Comparison of ENCODE assay signal across 11 mouse cellular contexts in the genomic region with DNA sequence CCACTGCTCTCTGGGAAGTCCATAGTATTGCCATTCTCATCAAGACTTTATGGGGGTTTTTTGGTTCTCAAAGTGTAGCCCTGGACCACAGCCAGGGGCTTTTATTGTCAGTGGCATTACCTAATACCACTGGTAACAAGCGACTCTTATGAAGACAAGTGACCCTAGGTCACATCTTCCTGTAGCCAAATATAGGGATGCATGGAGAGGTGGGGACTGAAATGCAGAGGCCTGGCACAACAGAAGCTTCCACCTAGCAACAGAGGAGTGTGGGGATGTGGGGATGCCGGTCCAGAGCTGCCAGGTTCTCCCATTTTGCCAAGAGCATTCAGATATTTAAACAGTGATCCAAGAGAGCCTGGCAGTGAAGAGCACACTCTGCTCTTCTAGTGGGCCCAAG.
"Had no signal": no experiment of that assay in that cellular context is flagged by ENCODE, and none has a peak within 500 bp of the region (broad histone marks: within the 10 kb centered on the region; RNA-seq: fewer than 3 reads in every experiment).

No protein-coding gene starts in this region.

- H3K9me3 ChIP-seq: kidney, embryonic 15.5 days; limb, embryonic 13.5 days; midbrain, embryonic 15.5 days had no signal

- ATAC-seq: midbrain, embryonic 15.5 days had no signal

- H3K27me3 ChIP-seq: limb, embryonic 13.5 days had no signal

- H3K4me3 ChIP-seq: kidney, embryonic 15.5 days; limb, embryonic 13.5 days; midbrain, embryonic 15.5 days had no signal

- DNase-seq: kidney, adult 2 months; kidney, postnatal 14 days; left cerebral cortex, postnatal 4 days; lung, adult 18-20 months; lung, postnatal 14 days; thymus, postnatal 4 days had no signal

- H3K9ac ChIP-seq: kidney, embryonic 15.5 days; limb, embryonic 13.5 days; liver, embryonic 14.5 days; midbrain, embryonic 15.5 days had no signal

- H3K4me2 ChIP-seq: kidney, embryonic 15.5 days; limb, embryonic 13.5 days; midbrain, embryonic 15.5 days had no signal

- H3K4me1 ChIP-seq: midbrain, embryonic 15.5 days had no signal

- H3K27ac ChIP-seq: kidney, embryonic 15.5 days; limb, embryonic 13.5 days; liver, embryonic 14.5 days; midbrain, embryonic 15.5 days; stomach, postnatal 0 days had no signal

- H3K36me3 ChIP-seq: kidney, embryonic 15.5 days; limb, embryonic 13.5 days; midbrain, embryonic 15.5 days had no signal
